Mouse (Mus musculus) heart, adult 8-10 months (tissue): Measurements from ENCODE around the gene Arhgap29. TPM values are rescaled to one million over a fixed set of nuclear protein-coding genes. Genes with fewer than 3 reads are reported as not detected.

Source experiments
- DNase-seq: peaks from one replicate; pipeline ENCODE4 v3.0.0; 2022; ENCODE audit warnings: low spot score
- total RNA-seq, 4 experiments: library from RNA; stranded (reverse); gene quantifications; 2 replicates each; pipeline ENCODE4 v1.2.4; 2022

Arhgap29 gene
- 10 to 100 TPM; 33.4 to 38.6 (median 37.2) TPM for total RNA-seq

- DNase-seq, result no peak
Measured at GRCm38 (mm10) chr3:121952041-121952591, at the start of gene Arhgap29. TSS of gene Arhgap29 (plus strand) at chr3:121952541.

DNA sequence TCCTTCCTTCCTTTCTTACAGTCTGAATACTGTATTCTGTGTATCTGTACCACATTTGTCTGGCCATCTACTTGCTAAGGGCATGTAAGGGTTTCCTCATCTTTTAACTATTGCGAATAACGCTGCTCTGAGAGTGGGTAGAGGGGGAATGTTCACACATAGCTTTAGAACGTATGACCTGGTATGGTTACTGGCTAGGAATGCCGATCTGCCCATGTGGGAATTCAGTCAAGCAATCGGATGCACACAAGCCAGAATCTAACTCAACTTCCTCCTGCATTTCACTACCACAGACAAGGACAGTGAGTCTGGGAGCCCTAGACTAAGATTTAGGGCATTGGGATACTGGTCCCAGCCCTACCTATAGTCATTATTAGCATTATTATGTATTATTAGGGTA lies 49.6 kb upstream of the Arhgap29 start:
- DNase-seq, result no peak

DNA sequence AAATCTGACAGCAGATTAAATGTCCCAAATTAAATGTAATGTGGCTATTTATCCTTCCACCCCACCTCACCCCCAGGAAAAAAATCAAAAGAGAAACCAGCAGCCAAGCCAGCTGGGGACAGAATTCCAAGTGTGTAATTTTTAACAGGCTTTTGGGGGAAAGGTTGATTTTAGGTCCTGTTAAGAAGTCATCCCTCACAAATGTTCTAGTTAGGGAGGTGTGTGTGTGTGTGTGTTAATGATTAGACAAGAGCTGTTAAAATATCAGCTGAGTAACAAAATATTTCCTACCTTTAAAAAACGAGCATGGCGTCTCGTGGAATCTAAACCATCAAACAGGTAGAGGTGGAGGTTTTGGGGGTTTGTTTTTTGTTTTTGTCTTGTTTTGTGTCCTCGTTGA lies 49.1 kb upstream of the Arhgap29 start:
- DNase-seq, result no peak

DNA sequence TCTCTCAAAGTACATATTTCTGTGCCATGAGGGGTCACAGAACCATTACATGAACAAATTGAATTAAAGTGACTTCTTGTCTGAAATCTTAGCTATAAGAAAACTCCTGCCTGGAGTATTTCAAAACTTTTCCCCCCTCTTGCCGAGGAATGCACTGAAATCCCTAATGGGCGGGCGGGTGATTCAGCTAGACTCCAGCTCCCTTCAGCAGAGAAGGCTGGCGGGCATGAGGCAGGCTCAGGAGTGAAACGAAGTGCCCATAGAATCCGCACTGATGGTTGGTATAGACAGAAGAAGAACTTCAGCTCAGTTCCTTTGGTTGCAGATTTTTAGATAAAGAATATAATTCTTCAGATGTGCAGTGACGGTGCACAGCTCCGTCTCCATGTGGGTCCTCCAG lies 48.6 kb upstream of the Arhgap29 start:
- no peak for DNase-seq

- DNase-seq, result no peak
Measured at GRCm38 (mm10) chr3:121904476-121904875, 47.9 kb upstream of the Arhgap29 start.

GRCm38 (mm10) chr3:121906623-121907022 lies 45.7 kb upstream of the Arhgap29 start:
- DNase-seq, result no peak

- peak; percentile 67 for DNase-seq
Measured at GRCm38 (mm10) chr3:121909155-121909554, 43.2 kb upstream of the Arhgap29 start.

DNA sequence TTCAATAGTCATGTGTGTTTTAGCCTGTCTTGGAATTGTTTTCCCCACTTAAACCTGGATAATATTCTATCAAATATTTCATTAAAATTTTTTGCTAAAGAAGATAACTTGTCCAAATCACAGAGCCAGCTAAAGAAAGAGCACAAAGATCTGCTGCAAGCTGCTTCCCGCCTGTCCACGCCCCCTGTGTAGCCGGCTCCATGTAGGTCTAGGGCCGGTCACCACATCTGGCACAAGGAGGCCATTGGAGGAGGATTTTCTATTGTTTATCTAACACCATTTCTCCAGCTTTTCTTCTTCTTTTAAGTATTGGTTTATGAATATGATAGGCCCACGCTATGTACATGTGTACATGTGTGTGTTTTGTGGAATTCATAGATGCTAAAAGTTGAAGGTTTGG lies 38.9 kb upstream of the Arhgap29 start:
- DNase-seq, result no peak

GRCm38 (mm10) chr3:121914459-121915185 lies 37.7 kb upstream of the Arhgap29 start:
- DNase-seq, result peak; percentile 79

DNA sequence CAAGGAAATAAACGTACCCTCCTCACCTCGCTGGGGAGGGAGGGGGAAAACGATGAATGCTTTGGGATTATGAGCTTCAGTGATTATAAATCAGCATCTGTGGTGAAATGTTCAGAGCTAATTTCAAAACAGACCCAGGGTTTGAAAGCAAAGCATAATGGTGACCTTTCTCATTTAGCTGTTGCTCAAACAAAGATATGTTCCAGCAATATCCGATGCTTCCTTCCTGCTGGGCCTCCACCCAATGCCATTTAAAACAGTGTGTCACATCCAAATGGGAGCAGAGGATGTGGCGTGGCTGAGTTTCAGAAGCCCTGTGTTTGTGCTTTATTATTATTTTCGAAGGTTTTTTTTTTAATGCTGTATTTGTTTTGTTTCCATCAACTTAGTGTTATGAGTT lies 37.1 kb upstream of the Arhgap29 start:
- peak; percentile 83 for DNase-seq

DNA sequence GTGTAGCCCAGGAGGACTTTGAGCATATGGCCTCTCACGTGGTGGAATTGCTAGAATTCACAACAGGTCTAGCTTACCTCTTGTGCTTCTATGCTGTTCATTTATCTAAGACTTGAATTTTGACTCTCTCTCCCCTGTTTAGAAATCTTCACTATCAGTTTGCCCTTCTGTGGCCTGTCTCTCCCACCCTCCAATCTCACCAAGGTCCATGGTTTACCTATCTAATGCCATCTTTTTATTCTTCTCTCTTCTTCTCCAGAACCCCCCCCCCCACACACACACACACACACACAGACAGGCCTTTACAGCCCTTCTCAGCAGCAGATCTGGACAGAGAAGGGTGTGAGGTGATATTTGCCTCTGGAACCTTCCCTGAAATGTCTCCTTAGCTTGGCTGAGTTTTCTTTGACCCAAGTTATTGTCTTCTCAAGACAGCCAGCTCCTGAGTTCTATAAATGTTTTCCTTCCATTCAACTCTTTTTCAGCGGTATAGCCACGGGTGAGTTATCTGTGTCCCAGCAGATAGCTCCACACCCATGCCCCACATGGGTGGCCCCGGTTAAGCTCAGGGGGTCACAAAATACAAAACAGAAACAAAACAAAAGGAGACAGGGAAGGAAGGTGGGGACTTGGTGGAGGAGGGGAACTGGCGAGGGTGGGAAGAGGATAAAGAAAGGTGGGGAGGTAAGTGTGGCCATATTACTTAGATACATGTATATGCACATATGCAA lies 35.4 kb upstream of the Arhgap29 start:
- no peak for DNase-seq

DNA sequence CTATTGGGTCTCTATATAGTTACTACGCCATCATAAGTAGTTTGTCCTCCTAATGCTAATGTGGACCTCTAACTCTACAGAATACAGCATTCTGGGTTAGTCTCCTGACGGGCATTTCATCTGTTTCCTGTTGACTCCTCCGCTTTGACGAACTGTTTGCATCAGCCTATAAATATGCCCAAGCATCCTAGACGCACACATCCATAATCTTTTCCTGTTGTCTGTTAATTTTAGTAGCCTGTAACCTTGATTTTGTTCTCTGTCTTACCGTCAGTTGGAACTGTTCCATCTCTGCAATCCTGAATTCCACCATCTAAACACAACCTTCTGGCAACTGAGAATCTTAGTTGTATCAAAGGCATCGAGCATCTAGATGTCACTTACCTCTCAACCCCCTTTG lies 34.7 kb upstream of the Arhgap29 start:
- DNase-seq, result no peak

GRCm38 (mm10) chr3:121919961-121920360 lies 32.4 kb upstream of the Arhgap29 start:
- no peak for DNase-seq

GRCm38 (mm10) chr3:121920769-121921168 lies 31.6 kb upstream of the Arhgap29 start:
- DNase-seq, result no peak

DNA sequence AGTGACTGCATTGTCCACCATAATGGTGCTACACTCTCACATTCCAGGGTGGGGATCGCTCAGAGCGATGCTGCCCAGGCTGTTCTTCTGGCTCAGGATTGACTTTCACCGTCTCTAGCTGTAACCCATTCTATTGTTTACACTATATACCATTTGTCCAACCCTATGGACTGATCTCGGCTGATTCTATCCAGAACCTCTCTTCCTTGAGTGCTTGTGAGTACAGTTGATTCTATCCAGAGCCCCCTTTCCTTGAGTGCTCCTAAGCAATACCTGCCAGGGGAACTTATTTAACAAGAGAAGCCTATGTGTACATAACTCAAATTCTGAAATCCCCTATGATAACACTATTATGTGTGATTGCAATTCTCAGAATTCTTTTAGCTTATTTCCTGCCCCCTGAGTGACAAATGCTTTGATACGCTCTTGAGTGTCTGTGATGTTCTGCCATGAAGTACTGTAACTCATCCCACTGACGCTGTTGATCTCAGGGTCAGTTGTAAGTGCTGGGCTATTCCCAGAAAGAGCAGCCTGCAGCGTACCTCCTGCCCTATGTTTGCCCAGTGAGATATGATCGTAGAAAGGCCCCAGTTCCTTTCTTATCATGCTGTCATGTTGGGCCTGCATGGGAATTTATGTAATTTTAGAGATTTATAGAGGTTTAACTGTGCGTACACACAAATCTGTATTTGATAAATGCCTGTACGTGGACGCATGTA lies 27.4 kb upstream of the Arhgap29 start:
- no peak for DNase-seq

DNA sequence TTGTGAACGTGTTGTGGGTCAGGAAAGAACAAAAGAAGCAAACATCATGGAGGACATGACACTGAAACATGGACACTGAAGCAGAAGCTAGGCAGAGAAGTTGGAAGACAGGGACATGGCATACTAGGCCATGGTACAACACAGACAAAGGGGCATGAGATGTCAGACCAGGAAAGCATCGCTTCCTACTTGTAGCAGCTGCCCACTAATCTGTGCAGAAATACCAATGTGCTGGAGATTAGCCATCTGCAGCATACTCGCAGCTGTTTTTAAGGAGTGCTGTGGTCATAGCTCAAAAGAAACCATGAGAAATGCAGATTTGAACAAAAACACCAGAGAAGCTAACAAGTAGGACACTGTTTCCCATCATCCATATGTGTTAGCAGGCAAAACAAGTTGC lies 24.7 kb upstream of the Arhgap29 start:
- no peak for DNase-seq

DNA sequence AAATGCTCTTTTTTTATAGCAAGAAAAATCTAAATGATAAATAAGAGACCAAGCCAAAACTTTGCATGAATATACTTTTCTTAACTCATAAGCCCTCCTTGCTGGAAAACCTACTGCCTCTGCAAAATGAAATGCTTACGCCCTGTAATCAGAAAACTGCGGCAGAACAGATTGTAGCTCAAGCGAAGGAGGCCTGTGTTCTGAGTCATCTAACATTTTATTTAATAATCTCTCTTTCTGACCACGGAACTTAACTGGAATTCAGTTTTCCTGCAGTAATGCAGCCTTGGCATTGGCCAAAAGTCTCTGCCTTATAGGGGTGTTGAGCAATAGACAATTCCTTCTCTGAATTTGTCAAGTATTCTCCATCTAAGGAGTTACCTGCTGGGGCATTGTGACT lies 19.5 kb upstream of the Arhgap29 start:
- no peak for DNase-seq

DNA sequence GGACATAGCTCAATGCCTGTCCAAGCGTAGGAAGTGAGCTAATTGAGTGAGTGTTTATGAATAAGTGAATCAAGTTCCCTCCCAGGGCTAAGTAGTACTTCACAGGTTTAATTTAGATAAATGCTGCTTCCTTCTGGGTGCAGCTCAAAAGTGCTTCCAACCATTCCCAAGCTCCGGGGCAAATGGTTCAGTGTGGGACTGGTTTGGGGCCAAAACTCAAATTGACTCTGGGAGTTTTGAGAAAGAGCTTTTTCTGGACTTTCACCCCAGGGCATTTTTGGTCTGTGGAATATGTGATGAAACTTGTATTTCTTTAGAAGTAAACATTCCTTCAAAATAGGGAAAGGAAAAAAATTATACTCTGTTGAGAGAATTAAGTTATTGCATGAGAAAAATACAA lies 16.1 kb upstream of the Arhgap29 start:
- DNase-seq, result no peak

DNA sequence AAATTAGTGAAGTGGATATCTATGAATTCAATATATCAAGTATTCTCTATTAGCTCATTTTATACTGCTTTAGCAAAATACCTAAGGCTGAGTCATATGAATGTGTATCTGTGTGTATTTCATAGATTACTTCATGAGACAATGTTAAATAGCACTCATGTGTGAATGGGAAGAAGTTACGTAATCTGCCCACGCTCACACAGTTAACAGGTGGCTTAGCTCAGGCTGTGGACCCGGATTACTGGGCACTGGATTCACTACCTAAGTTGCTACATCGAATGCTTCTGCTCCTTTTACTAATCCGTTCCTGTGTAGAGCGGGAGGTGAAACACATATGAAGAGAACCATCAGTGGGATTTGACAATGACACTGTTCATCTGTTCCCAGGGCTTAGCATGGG lies 15.3 kb upstream of the Arhgap29 start:
- no peak for DNase-seq

DNA sequence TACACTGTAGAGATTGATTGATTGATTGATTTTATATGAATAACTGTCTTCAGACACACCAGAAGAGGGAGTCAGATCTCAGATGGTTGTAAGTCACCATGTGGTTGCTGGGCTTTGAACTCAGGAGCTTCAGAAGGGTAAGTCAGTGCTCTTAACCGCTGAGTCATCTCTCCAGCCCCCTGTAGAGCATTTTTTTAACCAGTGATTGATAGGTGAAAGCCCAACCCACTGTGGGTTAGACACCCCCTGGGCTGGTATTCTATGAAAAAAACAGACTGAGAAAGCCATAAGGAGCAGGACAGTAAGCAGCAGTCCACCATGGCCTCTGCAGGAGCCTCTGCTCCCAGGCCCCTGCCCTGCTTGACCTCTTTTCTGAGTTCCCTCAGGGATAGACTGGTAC lies 12.7 kb upstream of the Arhgap29 start:
- no peak for DNase-seq

- no peak for DNase-seq
Measured at GRCm38 (mm10) chr3:121940094-121940889, 12.0 kb upstream of the Arhgap29 start.
